Mouse (Mus musculus): Measurements from ENCODE around the gene Mms19.

GRCm38 (mm10) chr19:41938539-41938938 lies 42.4 kb downstream of the Mms19 start:
- TF ChIP-seq CTCF (IDR thresholded peaks at IDR 0.05; ENCODE audit: borderline replicate concordance, control insufficient read depth, extremely low read depth, insufficient read depth, low read length, poor library complexity) (no peak), POLR2A (IDR thresholded peaks at IDR 0.05; ENCODE audit: control insufficient read depth, extremely low read depth, insufficient read depth, low read length, poor library complexity) (no peak)
